Mouse (Mus musculus) kidney, adult 18-20 months (tissue): ENCODE measurements at regions not wholly inside any gene's neighbourhood (a gene's known extent, or its start where the extent isn't known, plus 50 kb on each side); places are given as distances from the start of the nearest gene placed in this dataset.

Experiments
- DNase-seq: peaks from one replicate; pipeline ENCODE4 v3.0.0; 2021

DNA sequence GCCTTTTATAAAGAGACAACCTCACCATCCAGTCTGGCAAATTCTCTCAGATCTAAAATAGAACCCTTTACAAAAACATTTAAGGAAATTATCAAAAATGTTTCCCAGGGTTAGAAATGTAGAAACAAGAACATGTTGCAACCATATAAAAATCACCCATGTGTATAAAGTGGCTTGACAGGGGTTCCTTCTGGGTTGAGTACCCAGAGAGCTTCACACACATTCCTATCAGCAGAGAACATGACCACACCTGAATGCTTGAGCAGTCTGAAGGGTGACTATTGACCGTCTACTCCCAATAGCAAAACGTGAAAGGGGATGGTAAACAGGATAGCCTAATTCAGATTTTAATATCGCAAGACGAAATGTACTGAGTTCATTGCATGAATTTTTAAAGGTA is 57.8 kb upstream of the Zfand5 start:
- no peak for DNase-seq

- no peak for DNase-seq
These were observed 78.6 kb upstream of the Zfand5 start for GRCm38 (mm10) chr19:21193461-21193860.

DNA sequence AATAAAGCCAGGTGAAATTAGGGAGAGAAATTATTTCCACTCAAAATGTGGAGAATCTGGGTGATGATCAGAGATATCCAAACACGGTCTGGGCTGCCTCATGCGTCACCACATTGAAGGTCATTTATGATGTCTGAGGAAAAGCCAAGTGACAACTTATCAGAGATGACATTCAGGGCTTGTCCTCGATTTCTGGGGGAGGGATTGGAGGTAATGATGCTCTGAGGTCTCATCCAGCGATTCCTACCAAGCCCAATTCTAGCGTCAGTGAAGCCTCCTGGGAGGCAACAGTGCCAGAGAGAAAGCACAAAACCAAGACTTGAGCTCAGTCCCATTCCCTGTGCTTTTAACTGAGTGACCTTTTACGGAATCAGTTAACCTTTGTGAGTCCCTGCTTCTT is 79.5 kb upstream of the Zfand5 start:
- no peak for DNase-seq

- no peak for DNase-seq
These were observed 82.9 kb upstream of the Zfand5 start for GRCm38 (mm10) chr19:21189216-21189615.

DNA sequence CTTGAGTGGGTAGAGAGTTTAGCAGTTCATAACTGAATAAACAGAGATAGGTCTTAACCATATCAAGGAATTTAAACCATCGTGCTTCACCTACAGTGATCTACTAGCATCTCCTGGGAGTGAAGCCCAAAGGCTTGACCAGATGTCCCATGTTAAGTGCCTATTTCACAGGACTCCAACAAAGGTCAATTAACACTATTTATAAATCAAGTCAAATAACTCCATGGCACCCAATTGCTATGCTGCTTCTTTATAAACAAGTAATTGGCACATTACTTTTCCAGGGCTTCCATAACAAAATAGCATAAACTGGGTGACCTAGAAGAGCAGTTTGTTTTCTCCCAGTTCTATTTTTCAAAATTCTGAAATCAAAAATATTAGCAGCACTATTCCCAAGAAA is 85.4 kb upstream of the Zfand5 start:
- no peak for DNase-seq

- DNase-seq: no peak
These were observed 86.1 kb upstream of the Zfand5 start for GRCm38 (mm10) chr19:21186016-21186415.

DNA sequence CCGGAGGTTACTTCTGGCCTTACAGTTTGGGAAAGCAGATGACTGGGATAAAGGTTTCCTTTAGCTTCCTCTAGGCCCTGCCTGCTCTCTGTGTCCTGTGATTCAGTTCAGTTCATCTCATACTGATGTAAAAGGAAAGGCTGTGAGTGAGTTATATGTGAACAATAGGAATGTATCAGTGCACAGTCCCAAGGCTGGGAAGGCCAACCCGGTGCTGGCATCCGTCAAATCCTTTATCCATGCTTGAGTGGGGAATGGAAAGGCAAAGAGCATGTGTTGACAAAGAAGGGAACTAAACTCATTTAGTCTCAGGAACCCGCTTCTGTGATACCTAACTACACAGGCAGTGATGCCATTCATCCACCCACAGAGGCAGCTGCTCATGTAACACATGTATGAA is 89.0 kb upstream of the Zfand5 start:
- no peak for DNase-seq

DNA sequence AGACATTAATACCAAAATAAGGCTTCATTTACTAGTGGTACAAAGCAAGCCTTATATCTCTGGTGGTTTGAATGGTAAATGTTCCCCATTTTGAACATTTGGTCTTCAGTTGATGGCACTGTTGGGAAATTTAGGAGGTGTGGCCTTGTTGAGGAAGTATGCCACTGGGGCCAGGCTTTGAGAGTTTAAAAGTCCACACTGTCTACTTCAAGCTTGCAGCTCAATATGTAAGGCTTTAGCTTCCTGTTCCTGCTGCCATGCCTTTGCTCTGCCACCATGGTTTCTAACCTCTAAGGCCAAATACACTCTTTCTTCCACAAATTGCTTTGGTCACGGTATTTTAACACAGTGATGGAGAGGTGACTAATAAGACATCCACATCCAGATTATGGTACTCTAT is 92.2 kb upstream of the Zfand5 start:
- no peak for DNase-seq

GRCm38 (mm10) chr19:21175426-21175831 is 96.6 kb upstream of the Zfand5 start:
- no peak for DNase-seq

- no peak for DNase-seq
These were observed 97.4 kb upstream of the Zfand5 start for GRCm38 (mm10) chr19:21174636-21175035.

- peak; percentile 17 for DNase-seq
These were observed 98.1 kb upstream of the Zfand5 start for GRCm38 (mm10) chr19:21173896-21174483.

- DNase-seq: no peak
These were observed 100.9 kb upstream of the Zfand5 start for GRCm38 (mm10) chr19:21171191-21171590.

DNA sequence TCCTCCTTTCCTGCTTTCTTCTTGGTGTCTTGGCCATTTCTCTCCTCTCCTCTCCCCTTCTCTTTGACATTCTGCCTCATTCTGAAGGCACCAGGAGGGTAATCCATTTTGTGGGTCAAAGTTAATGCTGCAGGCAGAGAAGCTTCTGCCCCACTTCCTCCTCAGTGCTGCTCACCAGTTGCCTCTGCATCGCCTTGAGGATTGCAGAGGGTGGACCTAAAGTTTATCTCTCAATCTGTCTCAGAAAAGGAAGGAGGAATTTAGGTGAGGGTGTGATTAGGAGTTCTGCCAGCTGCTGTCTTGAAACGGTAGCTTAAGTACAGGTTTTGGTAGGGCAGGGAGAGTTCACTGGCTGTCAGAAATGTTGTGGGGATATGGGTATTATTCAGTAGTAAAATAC is 101.3 kb upstream of the Zfand5 start:
- no peak for DNase-seq

GRCm38 (mm10) chr19:21166939-21167338 is 105.1 kb upstream of the Zfand5 start:
- DNase-seq: no peak

GRCm38 (mm10) chr19:21166465-21166860 is 105.6 kb upstream of the Zfand5 start:
- no peak for DNase-seq

GRCm38 (mm10) chr19:21165763-21166464 is 106.2 kb upstream of the Zfand5 start:
- DNase-seq: no peak

GRCm38 (mm10) chr19:21163978-21164377 is 108.1 kb upstream of the Zfand5 start:
- no peak for DNase-seq

GRCm38 (mm10) chr19:21160946-21161345 is 111.1 kb upstream of the Zfand5 start:
- DNase-seq: peak; percentile 62

- DNase-seq: peak; percentile 28
These were observed 112.6 kb upstream of the Zfand5 start for GRCm38 (mm10) chr19:21159189-21160137.

DNA sequence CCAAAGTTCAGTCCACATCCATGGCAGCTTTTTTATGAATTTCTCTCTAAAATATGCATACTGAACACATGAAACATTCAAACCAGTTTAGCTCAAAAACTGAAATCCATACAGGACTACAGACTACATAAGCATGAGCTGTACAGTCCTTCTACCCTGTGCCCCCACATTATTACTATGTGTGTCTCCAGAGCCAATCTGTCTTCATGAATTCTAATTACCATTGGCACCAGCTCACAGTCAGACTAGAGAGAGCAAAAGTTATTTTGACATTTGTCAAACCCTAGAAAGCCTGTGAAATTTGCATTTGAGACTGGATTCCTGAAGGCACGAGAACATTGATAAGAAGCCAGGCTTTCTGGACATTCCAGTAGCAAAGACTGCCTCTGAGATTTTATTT is 117.9 kb upstream of the Zfand5 start:
- no peak for DNase-seq

GRCm38 (mm10) chr19:21152027-21152426 is 120.1 kb upstream of the Zfand5 start:
- no peak for DNase-seq

DNA sequence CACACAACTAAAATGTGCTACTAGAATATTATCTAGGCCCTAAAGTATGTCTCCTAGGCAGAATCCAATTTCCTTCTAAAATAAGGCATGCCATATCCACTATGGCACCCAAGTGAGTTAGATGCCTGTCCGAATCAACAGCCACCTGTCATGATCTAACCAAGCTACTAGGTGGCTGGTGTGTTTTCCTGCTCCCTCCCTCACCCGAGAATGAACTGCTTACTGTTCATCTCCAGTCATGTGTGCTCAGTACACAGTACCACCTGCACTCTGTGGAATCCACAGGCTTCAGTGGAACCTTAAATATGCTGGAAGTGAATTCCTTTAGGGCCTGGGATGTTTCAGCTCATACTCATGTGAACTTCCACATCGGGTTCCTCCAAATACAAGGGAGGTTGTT is 121.2 kb upstream of the Zfand5 start:
- DNase-seq: no peak

DNA sequence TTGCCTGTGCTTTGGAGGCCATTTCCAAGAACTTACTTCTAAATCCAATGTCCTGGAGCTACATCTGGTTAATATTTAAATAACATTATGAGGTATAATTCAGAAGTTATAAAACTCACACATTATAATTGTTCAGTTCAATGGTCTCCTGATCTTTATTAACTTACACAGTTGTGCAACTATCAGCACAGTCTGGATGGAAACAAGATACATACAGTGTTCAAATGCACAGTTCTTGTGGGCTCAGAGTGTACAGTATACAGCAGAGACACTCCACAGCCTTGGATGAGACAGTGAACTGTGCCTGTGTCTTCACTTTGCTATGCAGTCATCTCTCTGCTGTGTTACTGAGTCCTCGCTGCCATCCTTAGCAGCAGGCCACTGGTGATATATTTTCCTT is 121.8 kb upstream of the Zfand5 start:
- no peak for DNase-seq

DNA sequence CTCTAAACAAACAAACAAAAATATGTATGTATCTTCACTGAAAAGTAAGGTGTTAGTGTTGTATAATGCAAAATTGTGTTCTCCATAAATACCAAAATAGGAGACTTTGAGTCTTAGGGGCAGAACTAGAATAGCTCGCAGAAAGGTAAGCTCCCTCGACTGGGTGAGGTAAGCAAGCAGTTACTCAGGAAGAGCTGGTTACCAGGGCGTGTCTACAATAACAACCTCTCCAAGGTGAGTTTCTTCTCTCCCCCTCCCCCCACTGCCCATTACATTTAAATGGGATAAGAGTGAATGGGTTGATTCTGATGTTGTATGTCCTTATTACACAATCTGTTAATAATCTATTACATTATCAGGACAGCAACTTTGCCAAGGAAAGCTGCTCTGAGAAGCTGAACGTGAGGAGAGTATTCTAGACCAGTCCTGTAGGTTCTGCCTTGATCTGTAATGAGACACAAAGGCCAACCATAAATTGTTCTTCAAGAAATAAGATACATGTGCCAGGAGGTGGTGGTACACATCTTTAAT is 125.2 kb upstream of the Zfand5 start:
- DNase-seq: no peak
